Mouse (Mus musculus): ENCODE measurements at regions not wholly inside any gene's neighbourhood (a gene's known extent, or its start where the extent isn't known, plus 50 kb on each side); places are given as distances from the start of the nearest gene placed in this dataset.

GRCm38 (mm10) chr5:83991513-83991912 is 425.7 kb downstream of the Epha5 start:
- H3K9ac ChIP-seq = no peak overlapping the region
- H3K4me3 ChIP-seq = no peak overlapping the region
- H3K4me2 ChIP-seq = no peak overlapping the region
- H3K9me3 ChIP-seq = no peaks in the 10 kb centered on the region
- WGBS = 82% methylated on average over 2 of the region's 2 CpGs
- no peaks in the 10 kb centered on the region for H3K36me3 ChIP-seq
- H3K4me1 ChIP-seq (replicated peaks) = no peaks in the 10 kb centered on the region
- no peak for ATAC-seq (ENCODE audit: low FRiP score, low read depth)
- H3K27ac ChIP-seq (replicated peaks) = no peak overlapping the region
- no peaks in the 10 kb centered on the region for H3K27me3 ChIP-seq

DNA sequence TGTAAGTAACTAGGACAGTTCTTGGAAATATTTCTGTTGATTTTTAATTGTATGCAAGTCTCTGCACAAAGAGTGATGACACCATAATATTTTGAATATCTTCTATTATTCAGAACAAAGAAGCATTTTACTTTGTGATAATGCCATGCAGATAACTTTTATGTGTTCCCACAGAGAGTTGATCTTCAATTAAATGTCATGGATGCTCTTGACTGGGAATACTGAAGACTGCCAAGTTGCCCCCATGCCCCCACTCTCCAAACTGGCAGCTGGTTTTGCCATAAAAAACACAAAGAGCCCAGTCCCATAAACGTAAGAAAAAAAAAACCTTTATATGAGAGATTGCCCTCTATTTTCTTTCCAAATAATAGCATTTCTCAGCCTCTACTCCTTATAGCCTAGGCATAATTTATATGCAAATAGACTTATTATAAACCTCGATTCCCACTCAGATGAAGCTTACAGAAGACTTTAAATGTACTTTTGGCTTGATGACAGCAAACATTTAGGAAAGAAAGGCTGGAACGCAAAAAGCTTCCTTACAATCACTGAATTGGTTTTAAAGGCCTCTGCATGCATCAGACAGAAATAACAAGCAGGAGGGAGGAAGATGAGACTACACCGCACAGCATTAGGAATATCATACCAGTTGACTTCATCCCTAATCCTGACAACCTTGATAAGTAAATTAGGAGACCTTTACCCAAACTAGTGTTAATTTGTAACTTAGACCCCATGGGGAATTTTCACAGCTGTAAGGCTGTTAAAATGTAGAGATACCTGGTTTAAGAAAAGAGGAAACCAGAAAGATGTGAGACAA is 426.3 kb downstream of the Epha5 start:
- 34% methylated on average over 4 of the region's 4 CpGs for WGBS
- no peaks in the 10 kb centered on the region for H3K36me3 ChIP-seq
- H3K4me1 ChIP-seq (replicated peaks) = no peaks in the 10 kb centered on the region
- no peak overlapping the region for H3K9ac ChIP-seq
- H3K27ac ChIP-seq (replicated peaks) = 0 out of 2 replicates have a peak overlapping the region, but pooled peaks have one; percentile 21
- H3K27me3 ChIP-seq = no peaks in the 10 kb centered on the region
- no peak overlapping the region for H3K4me2 ChIP-seq
- no peak for ATAC-seq (ENCODE audit: low FRiP score, low read depth)
- H3K9me3 ChIP-seq = no peaks in the 10 kb centered on the region
- H3K4me3 ChIP-seq = no peak overlapping the region

- 98% methylated on average over 2 of the region's 2 CpGs for WGBS
- H3K4me1 ChIP-seq (replicated peaks) = no peaks in the 10 kb centered on the region
- no peak overlapping the region for H3K27ac ChIP-seq (replicated peaks)
- H3K36me3 ChIP-seq = no peaks in the 10 kb centered on the region
- H3K9ac ChIP-seq = no peak overlapping the region
- ATAC-seq (ENCODE audit: low FRiP score, low read depth) = no peak
- no peak overlapping the region for H3K4me3 ChIP-seq
- no peaks in the 10 kb centered on the region for H3K9me3 ChIP-seq
- H3K4me2 ChIP-seq = no peak overlapping the region
- no peaks in the 10 kb centered on the region for H3K27me3 ChIP-seq
Measured at GRCm38 (mm10) chr5:83961573-83961972, 455.6 kb downstream of the Epha5 start.

DNA sequence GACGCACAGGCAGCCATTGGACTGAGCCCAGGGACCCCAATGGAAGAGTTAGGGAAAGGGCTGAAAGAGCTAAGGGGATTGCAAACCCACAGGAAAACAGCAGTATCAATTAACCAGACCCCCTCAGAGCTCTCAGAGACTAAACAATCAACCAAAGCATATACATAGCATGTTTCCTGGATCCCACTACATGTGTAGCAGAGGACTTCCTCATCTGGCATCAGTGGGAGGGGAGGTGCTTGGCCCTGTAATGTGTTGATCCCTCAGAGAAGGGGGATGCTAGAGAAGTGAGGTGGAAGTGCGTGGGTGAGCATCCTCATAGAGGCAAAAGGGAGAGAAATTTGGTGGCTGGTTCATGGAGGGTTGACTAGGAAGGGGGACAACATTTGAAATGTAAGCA is 458.4 kb downstream of the Epha5 start:
- H3K9ac ChIP-seq = no peak overlapping the region
- no peaks in the 10 kb centered on the region for H3K27me3 ChIP-seq
- H3K27ac ChIP-seq (replicated peaks) = no peak overlapping the region
- 73% methylated on average over 2 of the region's 2 CpGs for WGBS
- no peak overlapping the region for H3K4me2 ChIP-seq
- H3K4me3 ChIP-seq = no peak overlapping the region
- no peak for ATAC-seq (ENCODE audit: low FRiP score, low read depth)
- no peaks in the 10 kb centered on the region for H3K9me3 ChIP-seq
- H3K36me3 ChIP-seq = no peaks in the 10 kb centered on the region
- H3K4me1 ChIP-seq (replicated peaks) = no peaks in the 10 kb centered on the region

DNA sequence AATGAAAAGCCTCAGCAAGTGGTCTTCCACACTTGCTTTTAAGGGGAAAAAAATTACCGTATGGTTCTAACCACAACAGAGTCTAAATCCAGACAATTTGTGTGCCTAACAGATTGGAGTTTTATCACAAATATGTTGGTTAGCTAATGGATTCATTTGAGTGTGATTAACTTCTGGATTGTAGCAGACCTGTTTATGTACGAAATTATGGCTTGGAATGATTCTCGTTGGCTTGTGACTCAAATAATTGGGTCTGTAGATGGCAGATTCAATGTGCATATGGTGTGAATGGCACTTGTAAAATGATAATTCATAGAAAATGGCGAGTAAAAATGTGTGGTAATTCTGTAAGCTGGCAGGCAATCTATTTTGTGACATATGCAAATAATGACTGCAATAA is 459.0 kb downstream of the Epha5 start:
- no peak overlapping the region for H3K27ac ChIP-seq (replicated peaks)
- H3K9ac ChIP-seq = no peak overlapping the region
- H3K36me3 ChIP-seq = no peaks in the 10 kb centered on the region
- no peaks in the 10 kb centered on the region for H3K27me3 ChIP-seq
- H3K9me3 ChIP-seq = no peaks in the 10 kb centered on the region
- no peak overlapping the region for H3K4me3 ChIP-seq
- H3K4me2 ChIP-seq = no peak overlapping the region
- H3K4me1 ChIP-seq (replicated peaks) = no peaks in the 10 kb centered on the region
- WGBS = 74% methylated on average over 4 of the region's 4 CpGs
- ATAC-seq (ENCODE audit: low FRiP score, low read depth) = no peak

Measured in hindbrain, embryonic 15.5 days (tissue).